Mouse (Mus musculus) kidney, adult 11 months (tissue): ENCODE results near the gene Mucl2.
"Not testable (repeated sequence)": the region's sequence is repeated elsewhere in the genome, so short reads cannot be mapped to it uniquely, and the experiment has no call there.

Experiments used
- DNase-seq: peaks from one replicate; pipeline ENCODE4 v3.0.0; 2022

The Mucl2 gene

GRCm38 (mm10) chr15:103899212-103899611, at the start of gene Mucl2:
Gene Mucl2, minus strand, starts transcription at chr15:103899312.
- no peak for DNase-seq

GRCm38 (mm10) chr15:103913061-103913460, 13.9 kb upstream of the Mucl2 start:
- DNase-seq, result not testable (repeated sequence)
